Mouse (Mus musculus): ENCODE measurements around the gene Mms22l.
A peak's percentile ranks its signal among the peaks of the same experiment; 100 is the strongest.
"Not testable (repeated sequence)": the region's sequence is repeated elsewhere in the genome, so short reads cannot be mapped to it uniquely, and the experiment has no call there.

Mms22l gene

GRCm38 (mm10) chr4:24496116-24496952, at the start of gene Mms22l:
TSS of gene Mms22l (plus strand) at chr4:24496451.
- peak; percentile 89 to 90 for DNase-seq (ENCODE audit: low spot score in 2 of 2)

- not testable (repeated sequence) for DNase-seq (ENCODE audit: low spot score in 2 of 2)
Observed at GRCm38 (mm10) chr4:24484046-24484445, 12.2 kb upstream of the Mms22l start.

- DNase-seq (ENCODE audit: low spot score in 2 of 2) = no peak
Observed at GRCm38 (mm10) chr4:24496953-24497319, 685 bp downstream of the Mms22l start.

- DNase-seq (ENCODE audit: low spot score in 2 of 2) = no peak
Observed at GRCm38 (mm10) chr4:24509195-24509594, 12.9 kb downstream of the Mms22l start.

- DNase-seq (ENCODE audit: low spot score in 2 of 2) = no peak
Observed at GRCm38 (mm10) chr4:24536989-24537388, 40.7 kb downstream of the Mms22l start.

GRCm38 (mm10) chr4:24543421-24543820, 47.2 kb downstream of the Mms22l start:
- DNase-seq (ENCODE audit: low spot score in 2 of 2) = no peak

GRCm38 (mm10) chr4:24544677-24545151, 48.5 kb downstream of the Mms22l start:
- no peak for DNase-seq (ENCODE audit: low spot score in 2 of 2)

- DNase-seq (ENCODE audit: low spot score in 2 of 2) = no peak
Observed at GRCm38 (mm10) chr4:24556116-24556820, 60.0 kb downstream of the Mms22l start.

GRCm38 (mm10) chr4:24557149-24557548, 60.9 kb downstream of the Mms22l start:
- no peak for DNase-seq (ENCODE audit: low spot score in 2 of 2)

GRCm38 (mm10) chr4:24568026-24568425, 71.8 kb downstream of the Mms22l start:
- no peak for DNase-seq (ENCODE audit: low spot score in 2 of 2)

- DNase-seq (ENCODE audit: low spot score in 2 of 2) = no peak
Observed at GRCm38 (mm10) chr4:24568989-24569556, 72.8 kb downstream of the Mms22l start.

- DNase-seq (ENCODE audit: low spot score in 2 of 2) = peak; percentile 34 to 41
Observed at GRCm38 (mm10) chr4:24574276-24574675, 78.0 kb downstream of the Mms22l start.

GRCm38 (mm10) chr4:24577594-24577993, 81.3 kb downstream of the Mms22l start:
- no peak for DNase-seq (ENCODE audit: low spot score in 2 of 2)

GRCm38 (mm10) chr4:24582295-24582694, 86.0 kb downstream of the Mms22l start:
- no peak for DNase-seq (ENCODE audit: low spot score in 2 of 2)

GRCm38 (mm10) chr4:24583997-24584396, 87.7 kb downstream of the Mms22l start:
- no peak for DNase-seq (ENCODE audit: low spot score in 2 of 2)

- no peak for DNase-seq (ENCODE audit: low spot score in 2 of 2)
Observed at GRCm38 (mm10) chr4:24594824-24595223, 98.6 kb downstream of the Mms22l start.

- no peak for DNase-seq (ENCODE audit: low spot score in 2 of 2)
Observed at GRCm38 (mm10) chr4:24596942-24597611, 100.8 kb downstream of the Mms22l start.

- no peak for DNase-seq (ENCODE audit: low spot score in 2 of 2)
Observed at GRCm38 (mm10) chr4:24598637-24599036, 102.4 kb downstream of the Mms22l start.

GRCm38 (mm10) chr4:24601711-24602110, 105.5 kb downstream of the Mms22l start:
- DNase-seq (ENCODE audit: low spot score in 2 of 2) = no peak

- no peak for DNase-seq (ENCODE audit: low spot score in 2 of 2)
Observed at GRCm38 (mm10) chr4:24609085-24609484, 112.8 kb downstream of the Mms22l start.

GRCm38 (mm10) chr4:24609564-24609963, 113.3 kb downstream of the Mms22l start:
- no peak for DNase-seq (ENCODE audit: low spot score in 2 of 2)

GRCm38 (mm10) chr4:24620005-24620404, 123.8 kb downstream of the Mms22l start:
- DNase-seq (ENCODE audit: low spot score in 2 of 2) = no peak

All from spleen, postnatal 36 days (tissue).